Mouse (Mus musculus) kidney, adult 2 months (tissue): ENCODE measurements at regions not wholly inside any gene's neighbourhood (a gene's known extent, or its start where the extent isn't known, plus 50 kb on each side); places are given as distances from the start of the nearest gene placed in this dataset.

Experiments
- CTCF ChIP-seq: fragments of 200-500 bp; conservative IDR thresholded peaks from 2 replicates; pipeline ENCODE4 v1.5.1; 2011; ENCODE audit warnings: low read depth, mild to moderate bottlenecking, control low read depth, low read length, moderate library complexity, mixed read lengths; ENCODE audit not compliant: insufficient read depth, insufficient read length
- POLR2A ChIP-seq: fragments of 200-500 bp; IDR thresholded peaks from one replicate; pipeline ENCODE4 v1.6.1; 2011; ENCODE audit warnings: low read depth, low read length, control low read depth

GRCm38 (mm10) chr6:100435222-100435621, 147.9 kb upstream of the Rybp start:
- TF ChIP-seq CTCF, result no peak
- no peak for TF ChIP-seq POLR2A
